Mouse (Mus musculus) intestine, embryonic 15.5 days (tissue): Measurements from ENCODE around the gene Gm10670. TPM values are rescaled to one million over a fixed set of nuclear protein-coding genes. Genes with fewer than 3 reads are reported as not detected.
"Not testable (repeated sequence)": the region's sequence is repeated elsewhere in the genome, so short reads cannot be mapped to it uniquely, and the experiment has no call there.

Experiments used
- ATAC-seq: fragments of 200-750 bp; cut with Nextera tagmentation; 2 replicates; pipeline ENCODE4 v1.8.0; 2017; ENCODE audit warnings: moderate TSS enrichment, moderate library complexity
- H3K27ac ChIP-seq: fragments of 300-500 bp; sonication (generic); 2 replicates; pipeline ENCODE4 v1.5.1; 2015; ENCODE audit warnings: mild to moderate bottlenecking, inconsistent platforms
- H3K27me3 ChIP-seq: fragments of 300-500 bp; sonication (generic); replicated peaks from 2 replicates; pipeline ENCODE4 v1.6.1; 2015; ENCODE audit warnings: inconsistent platforms
- H3K36me3 ChIP-seq: fragments of 300-500 bp; sonication (generic); 2 replicates; pipeline ENCODE4 v1.6.1; 2015; ENCODE audit warnings: inconsistent platforms
- H3K4me1 ChIP-seq: fragments of 300-500 bp; sonication (generic); replicated peaks from 2 replicates; pipeline ENCODE4 v1.6.1; 2015; ENCODE audit warnings: inconsistent platforms
- H3K4me2 ChIP-seq: fragments of 300-500 bp; sonication (generic); replicated peaks from 2 replicates; pipeline ENCODE4 v1.6.1; 2015; ENCODE audit warnings: mild to moderate bottlenecking, inconsistent platforms
- H3K4me3 ChIP-seq: fragments of 300-500 bp; sonication (generic); replicated peaks from 2 replicates; pipeline ENCODE4 v1.5.1; 2015; ENCODE audit warnings: inconsistent platforms
- H3K9ac ChIP-seq: fragments of 300-500 bp; sonication (generic); 2 replicates; pipeline ENCODE4 v1.6.1; 2015; ENCODE audit warnings: inconsistent platforms
- H3K9me3 ChIP-seq: fragments of 300-500 bp; sonication (generic); 2 replicates; pipeline ENCODE4 v1.6.1; 2016; ENCODE audit warnings: inconsistent platforms
- WGBS: fragments of 180-500 bp; shearing (Covaris S2); methylation state at CpG from one replicate; pipeline ENCODE4 v1.1.7; 2015; 5-methylcytosine and 5-hydroxymethylcytosine counted together
- polyA plus RNA-seq: library from polyadenylated mRNA; unstranded; fragments of >200 nt; fragmentation: Nextera tagmentation; extraction: Ambion mirVana; gene quantifications from 2 replicates; pipeline ENCODE4 v1.2.1, GENCODE M21; 2015

The Gm10670 gene
- polyA plus RNA-seq: not detected in 2 replicates

- not testable (repeated sequence) for H3K9me3 ChIP-seq, ATAC-seq, H3K4me3 ChIP-seq, H3K27ac ChIP-seq, H3K4me1 ChIP-seq, H3K9ac ChIP-seq, H3K36me3 ChIP-seq, H3K27me3 ChIP-seq, H3K4me2 ChIP-seq
- no CpG with 5 or more reads among the region's 5 CpGs for WGBS
Observed at GRCm38 (mm10) chr7:20474825-20475224, at the start of gene Gm10670. Gene Gm10670, minus strand, starts transcription at chr7:20474925.

- H3K9me3 ChIP-seq, ATAC-seq: not testable (repeated sequence)
- no CpG with 5 or more reads among the region's 3 CpGs for WGBS
Observed at GRCm38 (mm10) chr7:20510434-20510833, 35.7 kb upstream of the Gm10670 start, which contains the start of gene Vmn1r103. Gene Vmn1r103, minus strand, starts transcription at chr7:20510534.

GRCm38 (mm10) chr7:20442493-20442892 is 32.2 kb downstream of the Gm10670 start, which contains the start of gene Vmn1r101:
Gene Vmn1r101, minus strand, starts transcription at chr7:20442593.
- H3K27me3 ChIP-seq, H3K4me2 ChIP-seq, H3K4me1 ChIP-seq, H3K36me3 ChIP-seq, H3K9ac ChIP-seq, H3K4me3 ChIP-seq, H3K9me3 ChIP-seq, ATAC-seq, H3K27ac ChIP-seq: not testable (repeated sequence)
- WGBS: no CpG with 5 or more reads among the region's 2 CpGs

More at GRCm38 (mm10) chr7:20510434-20510833, 35.7 kb upstream of the Gm10670 start, which contains the start of gene Vmn1r103:
- not testable (repeated sequence) for H3K27me3 ChIP-seq, H3K4me2 ChIP-seq, H3K4me3 ChIP-seq, H3K4me1 ChIP-seq, H3K9ac ChIP-seq, H3K36me3 ChIP-seq, H3K27ac ChIP-seq

Other genes starting within 250 kb of the Gm10670 start
- gene Gm4498, start 241.1 kb downstream of the Gm10670 start, polyA plus RNA-seq: not detected in 2 replicates
- gene Gm5890, start 212.1 kb downstream of the Gm10670 start, polyA plus RNA-seq: not detected in 2 replicates
- gene Gm4133, start 140.9 kb downstream of the Gm10670 start, polyA plus RNA-seq: not detected in 2 replicates
- gene Gm5728, start 99.5 kb downstream of the Gm10670 start, polyA plus RNA-seq: not detected in 2 replicates
- not detected in 2 replicates for gene Vmn1r100, start 57.0 kb downstream of the Gm10670 start, polyA plus RNA-seq
- not detected in 2 replicates for gene Vmn1r101, start 32.3 kb downstream of the Gm10670 start, polyA plus RNA-seq
- gene Vmn1r103, start 35.6 kb upstream of the Gm10670 start, polyA plus RNA-seq: not detected in 2 replicates
- not detected in 2 replicates for gene Vmn1r104, start 58.9 kb upstream of the Gm10670 start, polyA plus RNA-seq
- gene Gm5726, start 70.8 kb upstream of the Gm10670 start, polyA plus RNA-seq: not detected in 2 replicates
- gene Gm4141, start 101.3 kb upstream of the Gm10670 start, polyA plus RNA-seq: not detected in 2 replicates
- gene Gm4513, start 124.1 kb upstream of the Gm10670 start, polyA plus RNA-seq: not detected in 2 replicates
- not detected in 2 replicates for gene Vmn1r107, start 194.0 kb upstream of the Gm10670 start, polyA plus RNA-seq
- not detected in 2 replicates for gene Vmn1r111, start 228.3 kb upstream of the Gm10670 start, polyA plus RNA-seq